Mouse (Mus musculus): ENCODE results near the gene Odc1.

- no peak; the same call in 1 of the 2 replicates for TF ChIP-seq CTCF (IDR thresholded peaks at IDR 0.05; ENCODE audit: low read depth)
- TF ChIP-seq EP300 (optimal IDR thresholded peaks at IDR 0.05) = no peak
These were observed 545 bp downstream of the Odc1 start for GRCm38 (mm10) chr12:17545107-17545571.
